Mouse (Mus musculus) lung, postnatal 0 days (tissue): Measurements from ENCODE around the gene 6430628N08Rik. TPM values are rescaled to one million over a fixed set of nuclear protein-coding genes. Genes with fewer than 3 reads are reported as not detected.

ENCODE experiments used
- ATAC-seq: fragments of 200-750 bp; cut with Nextera tagmentation; 2 replicates; pipeline ENCODE4 v1.8.0; 2017; ENCODE audit warnings: moderate library complexity
- DNase-seq: peaks from one replicate; pipeline ENCODE4 v3.0.0-alpha.2; 2016; ENCODE audit warnings: low spot score
- H3K27ac ChIP-seq: fragments of 300-500 bp; sonication (generic); 2 replicates; pipeline ENCODE4 v1.5.1; 2014; ENCODE audit warnings: antibody characterized with exemption, mild to moderate bottlenecking, low read length, mixed read lengths
- H3K27me3 ChIP-seq: fragments of 300-500 bp; sonication (generic); replicated peaks from 2 replicates; pipeline ENCODE4 v1.6.1; 2014; ENCODE audit warnings: low read length, mixed read lengths; ENCODE audit not compliant: insufficient read depth
- H3K36me3 ChIP-seq: fragments of 300-500 bp; sonication (generic); 2 replicates; pipeline ENCODE4 v1.6.1; 2014; ENCODE audit warnings: low read length, mixed read lengths; ENCODE audit not compliant: insufficient read depth
- H3K4me1 ChIP-seq: fragments of 300-500 bp; sonication (generic); 2 replicates; pipeline ENCODE4 v1.6.1; 2014; ENCODE audit warnings: antibody characterized with exemption, low read depth, low read length, mixed read lengths; ENCODE audit not compliant: insufficient read depth
- H3K4me2 ChIP-seq: fragments of 300-500 bp; sonication (generic); replicated peaks from 2 replicates; pipeline ENCODE4 v1.6.1; 2014; ENCODE audit warnings: low read depth, mild to moderate bottlenecking, low read length, moderate library complexity, mixed read lengths
- H3K4me3 ChIP-seq: fragments of 300-500 bp; sonication (generic); 2 replicates; pipeline ENCODE4 v1.5.1; 2014; ENCODE audit warnings: low read depth, low read length
- H3K9ac ChIP-seq: fragments of 300-500 bp; sonication (generic); replicated peaks from 2 replicates; pipeline ENCODE4 v1.6.1; 2014; ENCODE audit warnings: low read depth, mild to moderate bottlenecking
- H3K9me3 ChIP-seq: fragments of 300-500 bp; sonication (generic); 2 replicates; pipeline ENCODE4 v1.6.1; 2016; ENCODE audit warnings: low read length, mixed read lengths
- CTCF ChIP-seq: IDR thresholded peaks from 2 replicates; pipeline ENCODE4 v1.5.1; 2016; ENCODE audit warnings: antibody characterized with exemption, mild to moderate bottlenecking
- EP300 ChIP-seq: IDR thresholded peaks from 2 replicates; pipeline ENCODE4 v1.6.1; 2016; ENCODE audit warnings: antibody characterized with exemption, mild to moderate bottlenecking, control low read depth
- WGBS: fragments of 180-500 bp; shearing (Covaris S2); extraction: QIAGEN DNeasy Blood & Tissue Kit; methylation state at CpG from one replicate; pipeline ENCODE4 v1.1.7; 2014; 5-methylcytosine and 5-hydroxymethylcytosine counted together
- polyA plus RNA-seq: library from polyadenylated mRNA; unstranded; fragments of >200 nt; fragmentation: Nextera tagmentation; extraction: Ambion mirVana; gene quantifications from 2 replicates; pipeline ENCODE4 v1.2.1, GENCODE M21; 2015

6430628N08Rik gene
- polyA plus RNA-seq, 1 experiment from 2014 or later, result not detected

- no peak overlapping the region for H3K27ac ChIP-seq
- peaks cover 19% of the 10 kb centered on the region; the same call in 1 of the 2 replicates for H3K36me3 ChIP-seq
- no peak overlapping the region for H3K9ac ChIP-seq
- no peak overlapping the region for H3K4me3 ChIP-seq
- H3K9me3 ChIP-seq, result no peaks in the 10 kb centered on the region
- H3K27me3 ChIP-seq, result no peaks in the 10 kb centered on the region
- DNase-seq (peak; percentile 33), ATAC-seq (no peak)
- no peaks in the 10 kb centered on the region for H3K4me1 ChIP-seq
- 74% methylated on average over 2 of the region's 2 CpGs for WGBS
- no peak overlapping the region for H3K4me2 ChIP-seq
- TF ChIP-seq CTCF, result no peak
- TF ChIP-seq EP300, result 0 out of 2 replicates have a peak, but pooled peaks have one; percentile 17
These were observed 40.4 kb upstream of the 6430628N08Rik start for GRCm38 (mm10) chr4:115850111-115850510.

GRCm38 (mm10) chr4:115850631-115851030 lies 39.8 kb upstream of the 6430628N08Rik start:
- Histone ChIP-seq H3K9me3 (no peaks in the 10 kb centered on the region), H3K4me3 (no peak overlapping the region), H3K9ac (no peak overlapping the region), H3K27ac (no peak overlapping the region), H3K27me3 (no peaks in the 10 kb centered on the region), H3K4me1 (no peaks in the 10 kb centered on the region), H3K4me2 (no peak overlapping the region), H3K36me3 (peaks cover 19% of the 10 kb centered on the region; the same call in 1 of the 2 replicates)
- no peak for TF ChIP-seq EP300
- TF ChIP-seq CTCF, result no peak
- 26% methylated on average over 2 of the region's 2 CpGs for WGBS
- DNase-seq (no peak), ATAC-seq (no peak)

GRCm38 (mm10) chr4:115851569-115851968 lies 38.9 kb upstream of the 6430628N08Rik start:
- WGBS, result 60% methylated on average over 6 of the region's 6 CpGs
- Histone ChIP-seq H3K4me3 (no peak overlapping the region), H3K4me1 (no peaks in the 10 kb centered on the region), H3K27me3 (no peaks in the 10 kb centered on the region), H3K27ac (no peak overlapping the region), H3K36me3 (peaks cover 20% of the 10 kb centered on the region; the same call in 1 of the 2 replicates), H3K9me3 (no peaks in the 10 kb centered on the region), H3K4me2 (no peak overlapping the region), H3K9ac (no peak overlapping the region)
- DNase-seq (peak; percentile 22), ATAC-seq (peak; percentile 63)
- TF ChIP-seq EP300 (peak; percentile 19; the same call in 1 of the 2 replicates), CTCF (no peak)

- H3K4me3 ChIP-seq, result no peak overlapping the region
- no peaks in the 10 kb centered on the region for H3K9me3 ChIP-seq
- H3K9ac ChIP-seq, result no peak overlapping the region
- H3K36me3 ChIP-seq, result peaks cover 28% of the 10 kb centered on the region
- WGBS, result 64% methylated on average over 6 of the region's 6 CpGs
- H3K27me3 ChIP-seq, result no peaks in the 10 kb centered on the region
- ATAC-seq (no peak), DNase-seq (no peak)
- H3K4me1 ChIP-seq, result no peaks in the 10 kb centered on the region
- no peak for TF ChIP-seq EP300
- no peak for TF ChIP-seq CTCF
- H3K27ac ChIP-seq, result no peak overlapping the region
- no peak overlapping the region for H3K4me2 ChIP-seq
These were observed 35.4 kb upstream of the 6430628N08Rik start for GRCm38 (mm10) chr4:115855100-115855499.

GRCm38 (mm10) chr4:115855609-115856008 lies 34.9 kb upstream of the 6430628N08Rik start:
- DNase-seq, result no peak
- 70% methylated on average over 4 of the region's 4 CpGs for WGBS

GRCm38 (mm10) chr4:115856282-115856681 lies 34.2 kb upstream of the 6430628N08Rik start:
- DNase-seq (no peak), ATAC-seq (no peak)
- Histone ChIP-seq H3K36me3 (peaks cover 29% of the 10 kb centered on the region), H3K27me3 (no peaks in the 10 kb centered on the region), H3K4me3 (no peak overlapping the region), H3K9me3 (no peaks in the 10 kb centered on the region), H3K9ac (no peak overlapping the region), H3K4me2 (no peak overlapping the region), H3K27ac (no peak overlapping the region), H3K4me1 (no peaks in the 10 kb centered on the region)
- 77% methylated on average over 4 of the region's 4 CpGs for WGBS
- TF ChIP-seq CTCF (no peak), EP300 (no peak)

More at GRCm38 (mm10) chr4:115855609-115856008, 34.9 kb upstream of the 6430628N08Rik start:
- Histone ChIP-seq H3K36me3 (peaks cover 29% of the 10 kb centered on the region), H3K27me3 (no peaks in the 10 kb centered on the region), H3K27ac (no peak overlapping the region), H3K4me1 (no peaks in the 10 kb centered on the region), H3K4me3 (no peak overlapping the region), H3K9ac (no peak overlapping the region), H3K9me3 (no peaks in the 10 kb centered on the region), H3K4me2 (no peak overlapping the region)
- ATAC-seq, result no peak
- no peak for TF ChIP-seq EP300
- TF ChIP-seq CTCF, result no peak
